Mouse (Mus musculus): ENCODE measurements around the gene Tnfsf13b.

- no peak for TF ChIP-seq GATA1 (IDR thresholded peaks at IDR 0.05; ENCODE audit: borderline replicate concordance, low read length)
- no peak for TF ChIP-seq GATA2 (IDR thresholded peaks at IDR 0.05; ENCODE audit: borderline replicate concordance, low read depth, low read length)
- TF ChIP-seq CTCF (IDR thresholded peaks at IDR 0.05; ENCODE audit: low read depth, low read length) = no peak
Measured at GRCm38 (mm10) chr8:10061001-10061400, 54.7 kb downstream of the Tnfsf13b start.

Data from G1E (cell line).